Mouse (Mus musculus) urinary bladder, postnatal 36 days (tissue): ENCODE measurements around the gene A730015C16Rik.
A peak's percentile ranks its signal among the peaks of the same experiment; 100 is the strongest.

Experiments used
- DNase-seq, 2 experiments: peaks; one replicate each; pipeline ENCODE4 v3.0.0; 2022; ENCODE audit warnings: low spot score in 2 of 2, mixed read lengths in 1 of 2

Gene A730015C16Rik

GRCm38 (mm10) chr4:108830698-108831097 lies 17.7 kb downstream of the A730015C16Rik start:
- no peak for DNase-seq

GRCm38 (mm10) chr4:108826643-108827042 lies 21.8 kb downstream of the A730015C16Rik start:
- DNase-seq, result no peak

GRCm38 (mm10) chr4:108826096-108826495 lies 22.3 kb downstream of the A730015C16Rik start:
- DNase-seq, result no peak

- DNase-seq, result no peak
Measured at GRCm38 (mm10) chr4:108825677-108826076, 22.7 kb downstream of the A730015C16Rik start.

GRCm38 (mm10) chr4:108811550-108811949 lies 36.9 kb downstream of the A730015C16Rik start:
- DNase-seq, result no peak

GRCm38 (mm10) chr4:108811142-108811541 lies 37.3 kb downstream of the A730015C16Rik start:
- DNase-seq, result no peak

- no peak for DNase-seq
Measured at GRCm38 (mm10) chr4:108803535-108803934, 44.9 kb downstream of the A730015C16Rik start.

- peak; percentile 51 to 69 for DNase-seq
Measured at GRCm38 (mm10) chr4:108798083-108798830, 50.2 kb downstream of the A730015C16Rik start.
